Mouse (Mus musculus) MEL (cell line): ENCODE results near the gene Nfix. TPM values are rescaled to one million over a fixed set of nuclear protein-coding genes. Genes with fewer than 3 reads are reported as not detected.

Source experiments
- DNase-seq: peaks from one replicate; pipeline ENCODE4 v3.0.0; 2011; ENCODE audit warnings: low read depth, low spot score
- H3K27ac ChIP-seq: 2 replicates; pipeline ENCODE4 v1.5.1; 2012; ENCODE audit warnings: low read depth, mild to moderate bottlenecking, control low read depth, low read length, moderate library complexity; ENCODE audit not compliant: control insufficient read depth
- H3K27me3 ChIP-seq, 2 experiments: fragments of 150-350 bp in 1 of 2; sonication (generic) in 1 of 2; 2 replicates each; pipeline ENCODE4 v1.6.1; 2012; ENCODE audit warnings: low read length in 2 of 2, mild to moderate bottlenecking in 2 of 2, improper control_type of control experiment in 1 of 2, moderate library complexity in 1 of 2; ENCODE audit not compliant: insufficient read depth in 2 of 2, control insufficient read depth in 1 of 2
- H3K36me3 ChIP-seq, 2 experiments: 2 replicates each; pipeline ENCODE4 v1.6.1; 2012 to 2014; ENCODE audit warnings: low read length in 2 of 2, improper control_type of control experiment in 1 of 2, inconsistent platforms in 1 of 2, mild to moderate bottlenecking in 1 of 2; ENCODE audit not compliant: insufficient read depth in 2 of 2, control insufficient read depth in 1 of 2
- H3K4me1 ChIP-seq, 2 experiments: fragments of 150-350 bp in 1 of 2; sonication (generic) in 1 of 2; 2 replicates each; pipeline ENCODE4 v1.6.1; 2012; ENCODE audit warnings: low read length in 2 of 2, improper control_type of control experiment in 1 of 2, mild to moderate bottlenecking in 1 of 2; ENCODE audit not compliant: insufficient read depth in 2 of 2, control insufficient read depth in 1 of 2
- H3K4me3 ChIP-seq, 2 experiments: fragments of 150-350 bp in 1 of 2; sonication (generic) in 1 of 2; 2 replicates each; pipeline ENCODE4 v1.5.1; 2012; ENCODE audit warnings: low read depth in 2 of 2, low read length in 2 of 2, mild to moderate bottlenecking in 2 of 2, moderate library complexity in 2 of 2, control low read depth in 1 of 2, improper control_type of control experiment in 1 of 2; ENCODE audit not compliant: control insufficient read depth in 1 of 2, insufficient read depth in 1 of 2
- H3K79me2 ChIP-seq: 2 replicates; pipeline ENCODE4 v1.6.1; 2012; ENCODE audit warnings: mild to moderate bottlenecking, low read length, moderate library complexity; ENCODE audit not compliant: control insufficient read depth, poor library complexity, insufficient read depth
- H3K9ac ChIP-seq: 2 replicates; pipeline ENCODE4 v1.6.1; 2012; ENCODE audit warnings: low read depth, mild to moderate bottlenecking, control low read depth, low read length, moderate library complexity; ENCODE audit not compliant: control insufficient read depth, poor library complexity, severe bottlenecking
- H3K9me3 ChIP-seq: fragments of 150-350 bp; sonication (generic); replicated peaks from 2 replicates; pipeline ENCODE4 v1.6.1; 2012; ENCODE audit warnings: mild to moderate bottlenecking, low read length, improper control_type of control experiment, moderate library complexity; ENCODE audit not compliant: insufficient read depth
- E2F4 ChIP-seq: IDR thresholded peaks from 2 replicates; pipeline ENCODE4 v1.6.1; 2011; ENCODE audit warnings: low read depth, low read length, improper control_type of control experiment, borderline replicate concordance
- ETS1 ChIP-seq: IDR thresholded peaks from 2 replicates; pipeline ENCODE4 v1.6.1; 2012; ENCODE audit warnings: low read depth, mild to moderate bottlenecking, inconsistent platforms, low read length, improper control_type of control experiment, moderate library complexity
- GABPA ChIP-seq: IDR thresholded peaks from 2 replicates; pipeline ENCODE4 v1.6.1; 2012; ENCODE audit warnings: low read depth, mild to moderate bottlenecking, inconsistent platforms, low read length, improper control_type of control experiment, moderate library complexity
- HCFC1 ChIP-seq: IDR thresholded peaks from 2 replicates; pipeline ENCODE4 v1.6.1; 2012; ENCODE audit warnings: low read depth, mild to moderate bottlenecking, inconsistent platforms, low read length, improper control_type of control experiment, moderate library complexity
- JUND ChIP-seq: IDR thresholded peaks from 2 replicates; pipeline ENCODE4 v1.6.1; 2011; ENCODE audit warnings: low read depth, mild to moderate bottlenecking, improper control_type of control experiment, low read length
- MEF2A ChIP-seq: IDR thresholded peaks from 2 replicates; pipeline ENCODE4 v1.6.1; 2014; ENCODE audit warnings: low read depth, mild to moderate bottlenecking, inconsistent platforms, low read length, improper control_type of control experiment; ENCODE audit not compliant: poor library complexity, insufficient replicate concordance, severe bottlenecking; ENCODE audit errors: extremely low read depth
- MYB ChIP-seq: IDR thresholded peaks from 2 replicates; pipeline ENCODE4 v1.6.1; 2011; ENCODE audit warnings: mild to moderate bottlenecking, low read depth, low read length, improper control_type of control experiment
- MYC ChIP-seq: IDR thresholded peaks from 2 replicates; pipeline ENCODE4 v1.6.1; 2011; ENCODE audit warnings: low read depth, mild to moderate bottlenecking, low read length, improper control_type of control experiment, moderate library complexity
- POLR2AphosphoS2 ChIP-seq: IDR thresholded peaks from 2 replicates; pipeline ENCODE4 v1.6.1; 2011; ENCODE audit warnings: low read length, improper control_type of control experiment
- polyA plus RNA-seq, 2 experiments: library from polyadenylated mRNA; stranded (reverse) in 1 of 2; unstranded in 1 of 2; fragments of >175 nt in 1 of 2; fragments of >200 nt in 1 of 2; gene quantifications; 2 replicates each; pipeline versions ENCODE4 v1.2.1 to v1.2.4; 2012; ENCODE audit warnings: low replicate concordance in 2 of 2, low read depth in 1 of 2; ENCODE audit not compliant: insufficient read length in 2 of 2, insufficient read depth in 1 of 2, missing spikeins in 1 of 2
- total RNA-seq: library from RNA; depleted of rRNA; stranded (reverse); fragments of 300-350 nt; gene quantifications from 2 replicates; pipeline ENCODE4 v1.2.3, GENCODE M21; 2012

The Nfix gene
- total and polyA plus RNA-seq, 3 experiments: 14.4 to 29.1 TPM; not detected in 1

- no peaks in the 10 kb centered on the region for H3K27me3 ChIP-seq
- no peaks in the 10 kb centered on the region for H3K9me3 ChIP-seq
- no peak overlapping the region for H3K4me3 ChIP-seq
- H3K9ac ChIP-seq: no peak overlapping the region
- peaks cover 3 to 7% of the 10 kb centered on the region in 2 experiments; a peak in 2 of 4 replicates for H3K4me1 ChIP-seq
- DNase-seq: no peak
- TF ChIP-seq MYC (no peak), ETS1 (no peak), E2F4 (no peak), HCFC1 (no peak), MYB (no peak), POLR2AphosphoS2 (no peak)
- no peaks in the 10 kb centered on the region; a peak in 2 of 4 replicates for H3K36me3 ChIP-seq
- no peaks in the 10 kb centered on the region for H3K79me2 ChIP-seq
- H3K27ac ChIP-seq: no peak overlapping the region
Measured at GRCm38 (mm10) chr8:84743054-84743415, 57.1 kb downstream of the Nfix start.

GRCm38 (mm10) chr8:84742171-84743053 is 57.7 kb downstream of the Nfix start:
- no peak for DNase-seq
- Histone ChIP-seq H3K4me1 (peaks cover 3 to 7% of the 10 kb centered on the region in 2 experiments; a peak in 2 of 4 replicates), H3K4me3 (no peak overlapping the region), H3K9ac (no peak overlapping the region), H3K36me3 (no peaks in the 10 kb centered on the region; a peak in 2 of 4 replicates), H3K27me3 (no peaks in the 10 kb centered on the region), H3K79me2 (no peaks in the 10 kb centered on the region), H3K27ac (no peak overlapping the region), H3K9me3 (no peaks in the 10 kb centered on the region)
- no peak for TF ChIP-seq GABPA

GRCm38 (mm10) chr8:84740895-84741843 is 59.0 kb downstream of the Nfix start:
- Histone ChIP-seq H3K36me3 (no peaks in the 10 kb centered on the region; a peak in 2 of 4 replicates), H3K4me1 (peaks cover 3 to 7% of the 10 kb centered on the region in 2 experiments; a peak in 2 of 4 replicates), H3K27ac (no peak overlapping the region), H3K79me2 (no peaks in the 10 kb centered on the region), H3K4me3 (no peak overlapping the region), H3K27me3 (no peaks in the 10 kb centered on the region), H3K9me3 (no peaks in the 10 kb centered on the region), H3K9ac (no peak overlapping the region)
- TF ChIP-seq JUND (no peak), MEF2A (no peak)
- DNase-seq: no peak
